Mouse (Mus musculus) MEL (cell line): ENCODE measurements at regions not wholly inside any gene's neighbourhood (a gene's known extent, or its start where the extent isn't known, plus 50 kb on each side); places are given as distances from the start of the nearest gene placed in this dataset.

Source experiments
- DNase-seq: peaks from one replicate; pipeline ENCODE4 v3.0.0; 2011; ENCODE audit warnings: low read depth, low spot score
- H3K27ac ChIP-seq: 2 replicates; pipeline ENCODE4 v1.5.1; 2012; ENCODE audit warnings: low read depth, mild to moderate bottlenecking, control low read depth, low read length, moderate library complexity; ENCODE audit not compliant: control insufficient read depth
- H3K27me3 ChIP-seq, 2 experiments: fragments of 150-350 bp in 1 of 2; sonication (generic) in 1 of 2; 2 replicates each; pipeline ENCODE4 v1.6.1; 2012; ENCODE audit warnings: low read length in 2 of 2, mild to moderate bottlenecking in 2 of 2, improper control_type of control experiment in 1 of 2, moderate library complexity in 1 of 2; ENCODE audit not compliant: insufficient read depth in 2 of 2, control insufficient read depth in 1 of 2
- H3K36me3 ChIP-seq, 2 experiments: 2 replicates each; pipeline ENCODE4 v1.6.1; 2012 to 2014; ENCODE audit warnings: low read length in 2 of 2, improper control_type of control experiment in 1 of 2, inconsistent platforms in 1 of 2, mild to moderate bottlenecking in 1 of 2; ENCODE audit not compliant: insufficient read depth in 2 of 2, control insufficient read depth in 1 of 2
- H3K4me1 ChIP-seq, 2 experiments: fragments of 150-350 bp in 1 of 2; sonication (generic) in 1 of 2; 2 replicates each; pipeline ENCODE4 v1.6.1; 2012; ENCODE audit warnings: low read length in 2 of 2, improper control_type of control experiment in 1 of 2, mild to moderate bottlenecking in 1 of 2; ENCODE audit not compliant: insufficient read depth in 2 of 2, control insufficient read depth in 1 of 2
- H3K4me3 ChIP-seq, 2 experiments: fragments of 150-350 bp in 1 of 2; sonication (generic) in 1 of 2; 2 replicates each; pipeline ENCODE4 v1.5.1; 2012; ENCODE audit warnings: low read depth in 2 of 2, low read length in 2 of 2, mild to moderate bottlenecking in 2 of 2, moderate library complexity in 2 of 2, control low read depth in 1 of 2, improper control_type of control experiment in 1 of 2; ENCODE audit not compliant: control insufficient read depth in 1 of 2, insufficient read depth in 1 of 2
- H3K79me2 ChIP-seq: 2 replicates; pipeline ENCODE4 v1.6.1; 2012; ENCODE audit warnings: mild to moderate bottlenecking, low read length, moderate library complexity; ENCODE audit not compliant: control insufficient read depth, poor library complexity, insufficient read depth
- H3K9ac ChIP-seq: 2 replicates; pipeline ENCODE4 v1.6.1; 2012; ENCODE audit warnings: low read depth, mild to moderate bottlenecking, control low read depth, low read length, moderate library complexity; ENCODE audit not compliant: control insufficient read depth, poor library complexity, severe bottlenecking
- H3K9me3 ChIP-seq: fragments of 150-350 bp; sonication (generic); replicated peaks from 2 replicates; pipeline ENCODE4 v1.6.1; 2012; ENCODE audit warnings: mild to moderate bottlenecking, low read length, improper control_type of control experiment, moderate library complexity; ENCODE audit not compliant: insufficient read depth
- CHD1 ChIP-seq: IDR thresholded peaks from 2 replicates; pipeline ENCODE4 v1.6.1; 2012; ENCODE audit warnings: low read depth, mild to moderate bottlenecking, inconsistent platforms, low read length, improper control_type of control experiment
- CHD2 ChIP-seq: IDR thresholded peaks from 2 replicates; pipeline ENCODE4 v1.6.1; 2011; ENCODE audit warnings: low read length, improper control_type of control experiment
- CTCF ChIP-seq, 3 experiments: IDR thresholded peaks in 2 of 3; conservative IDR thresholded peaks in 1 of 3; 2 replicates each; pipeline ENCODE4 v1.5.1; 2011 to 2012; ENCODE audit warnings: low read length in 3 of 3, low read depth in 2 of 3, mild to moderate bottlenecking in 2 of 3, improper control_type of control experiment in 1 of 3, inconsistent platforms in 1 of 3, mixed read lengths in 1 of 3, moderate library complexity in 1 of 3; ENCODE audit not compliant: control insufficient read depth in 1 of 3, insufficient read depth in 1 of 3, poor library complexity in 1 of 3, severe bottlenecking in 1 of 3
- ELF1 ChIP-seq: IDR thresholded peaks from 2 replicates; pipeline ENCODE4 v1.6.1; 2014; ENCODE audit warnings: low read depth, mild to moderate bottlenecking, inconsistent platforms, low read length, improper control_type of control experiment, moderate library complexity
- ETS1 ChIP-seq: IDR thresholded peaks from 2 replicates; pipeline ENCODE4 v1.6.1; 2012; ENCODE audit warnings: low read depth, mild to moderate bottlenecking, inconsistent platforms, low read length, improper control_type of control experiment, moderate library complexity
- GATA1 ChIP-seq: IDR thresholded peaks from 2 replicates; pipeline ENCODE4 v1.6.1; 2011; ENCODE audit warnings: low read depth, low read length, improper control_type of control experiment
- HCFC1 ChIP-seq: IDR thresholded peaks from 2 replicates; pipeline ENCODE4 v1.6.1; 2012; ENCODE audit warnings: low read depth, mild to moderate bottlenecking, inconsistent platforms, low read length, improper control_type of control experiment, moderate library complexity
- KAT2A ChIP-seq: conservative IDR thresholded peaks from 2 replicates; pipeline ENCODE4 v1.6.1; 2012; ENCODE audit warnings: low read depth, low read length, improper control_type of control experiment, inconsistent platforms
- MAFK ChIP-seq: IDR thresholded peaks from 2 replicates; pipeline ENCODE4 v1.6.1; 2011; ENCODE audit warnings: low read depth, mild to moderate bottlenecking, low read length, improper control_type of control experiment, borderline replicate concordance
- MAX ChIP-seq: IDR thresholded peaks from 2 replicates; pipeline ENCODE4 v1.6.1; 2011; ENCODE audit warnings: low read length, improper control_type of control experiment
- MAZ ChIP-seq: IDR thresholded peaks from 2 replicates; pipeline ENCODE4 v1.6.1; 2012; ENCODE audit warnings: low read depth, mild to moderate bottlenecking, inconsistent platforms, low read length, improper control_type of control experiment
- MXI1 ChIP-seq: IDR thresholded peaks from 2 replicates; pipeline ENCODE4 v1.6.1; 2011; ENCODE audit warnings: mild to moderate bottlenecking, low read depth, low read length, improper control_type of control experiment
- NELFE ChIP-seq: IDR thresholded peaks from 2 replicates; pipeline ENCODE4 v1.6.1; 2011; ENCODE audit warnings: low read depth, low read length, improper control_type of control experiment
- SIN3A ChIP-seq: IDR thresholded peaks from 2 replicates; pipeline ENCODE4 v1.6.1; 2012; ENCODE audit warnings: low read length, improper control_type of control experiment, inconsistent platforms
- SMC3 ChIP-seq: IDR thresholded peaks from 2 replicates; pipeline ENCODE4 v1.6.1; 2011; ENCODE audit warnings: low read depth, low read length, improper control_type of control experiment
- ZNF384 ChIP-seq: IDR thresholded peaks from 2 replicates; pipeline ENCODE4 v1.6.1; 2012; ENCODE audit warnings: low read depth, mild to moderate bottlenecking, inconsistent platforms, low read length, improper control_type of control experiment

DNA sequence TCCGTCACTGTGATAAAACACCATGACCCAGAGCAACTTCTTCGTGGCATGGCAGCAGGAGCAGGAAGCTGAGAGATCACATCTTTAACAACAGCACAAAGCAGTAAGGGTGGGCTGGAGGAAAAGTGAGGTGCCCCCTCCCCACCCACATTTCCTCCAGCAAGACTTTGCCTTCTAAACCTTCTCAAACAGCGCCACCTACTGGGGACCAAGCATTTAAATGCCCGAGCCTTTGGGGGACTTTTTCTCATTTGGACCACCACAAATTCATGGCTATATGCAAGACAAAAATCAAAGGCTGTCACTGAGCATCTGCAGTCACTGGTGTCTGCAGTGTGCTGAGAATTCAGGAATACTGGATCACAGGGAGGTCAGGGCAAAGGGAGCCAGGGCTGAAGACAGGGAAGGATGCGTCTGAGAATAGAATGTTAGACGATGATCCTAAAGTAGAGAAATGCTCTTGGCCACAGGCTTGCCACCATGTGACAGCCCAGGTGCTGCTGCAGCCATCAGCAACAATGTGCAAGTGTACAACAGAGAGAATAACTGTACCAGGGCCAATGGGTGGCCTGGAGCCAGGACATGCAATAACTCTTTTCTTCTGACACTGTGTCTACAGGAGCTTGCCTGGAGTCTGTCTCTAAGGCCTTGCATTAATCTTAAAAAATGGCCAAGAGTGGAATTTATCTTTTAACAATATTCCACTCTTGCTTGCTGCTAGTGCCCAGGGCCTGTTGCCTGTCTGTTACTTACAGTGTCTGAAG, 430.5 kb downstream of the Matn1 start:
- Histone ChIP-seq H3K27me3 (no peaks in the 10 kb centered on the region), H3K4me1 (no peaks in the 10 kb centered on the region), H3K27ac (no peak overlapping the region), H3K4me3 (no peak overlapping the region), H3K9me3 (no peaks in the 10 kb centered on the region), H3K79me2 (no peaks in the 10 kb centered on the region), H3K9ac (no peak overlapping the region)
- DNase-seq = peak; percentile 4
- TF ChIP-seq CTCF (IDR thresholded peaks at IDR 0.05 in 2 of 3, conservative IDR thresholded peaks at IDR 0.05 in 1 of 3; ENCODE audit: control insufficient read depth in 1 of 3, insufficient read depth in 1 of 3, low read depth in 2 of 3, low read length in 3 of 3, poor library complexity in 1 of 3, severe bottlenecking in 1 of 3) (peak in 1 of 3 experiments; percentile 2; a peak in 2 of 6 replicates), SMC3 (no peak), NELFE (no peak)
- TF ChIP-seq, all 39 proteins: peak for 1
- no peaks in the 10 kb centered on the region for H3K36me3 ChIP-seq

- H3K9me3 ChIP-seq = no peaks in the 10 kb centered on the region
- TF ChIP-seq MXI1 (no peak), HCFC1 (no peak), ZNF384 (no peak)
- H3K36me3 ChIP-seq = no peaks in the 10 kb centered on the region
- DNase-seq = no peak
- H3K4me1 ChIP-seq = no peaks in the 10 kb centered on the region
- no peaks in the 10 kb centered on the region for H3K79me2 ChIP-seq
- H3K27ac ChIP-seq = no peak overlapping the region
- no peak overlapping the region for H3K9ac ChIP-seq
- H3K4me3 ChIP-seq = no peak overlapping the region
- H3K27me3 ChIP-seq = no peaks in the 10 kb centered on the region
Observed at GRCm38 (mm10) chr4:131381063-131381462, 436.9 kb downstream of the Matn1 start.

GRCm38 (mm10) chr4:131381529-131381928, 437.3 kb downstream of the Matn1 start:
- TF ChIP-seq ELF1 (no peak), ETS1 (no peak), CTCF (IDR thresholded peaks at IDR 0.05 in 2 of 3, conservative IDR thresholded peaks at IDR 0.05 in 1 of 3; ENCODE audit: control insufficient read depth in 1 of 3, insufficient read depth in 1 of 3, low read depth in 2 of 3, low read length in 3 of 3, poor library complexity in 1 of 3, severe bottlenecking in 1 of 3) (no peak), KAT2A (no peak), GATA1 (no peak), NELFE (no peak), MAZ (no peak), CHD1 (no peak), MAX (no peak), MAFK (no peak), SIN3A (no peak), ZNF384 (no peak), CHD2 (no peak)
- Histone ChIP-seq H3K79me2 (no peaks in the 10 kb centered on the region), H3K9ac (no peak overlapping the region), H3K4me1 (no peaks in the 10 kb centered on the region), H3K27me3 (no peaks in the 10 kb centered on the region), H3K9me3 (no peaks in the 10 kb centered on the region), H3K27ac (no peak overlapping the region), H3K4me3 (no peak overlapping the region), H3K36me3 (no peaks in the 10 kb centered on the region)
- DNase-seq = no peak
